Mouse (Mus musculus): ENCODE data around the gene Kif6. TPM values are rescaled to one million over a fixed set of nuclear protein-coding genes. Genes with fewer than 3 reads are reported as not detected.

Kif6 gene
- polyA plus RNA-seq, 1 experiment from 2014 or later: 1.5 TPM

- ATAC-seq: peak; percentile 66
- H3K4me1 ChIP-seq (ENCODE audit: insufficient read depth, low read depth, low read length): no peaks in the 10 kb centered on the region
- H3K36me3 ChIP-seq (ENCODE audit: insufficient read depth, low read length): no peaks in the 10 kb centered on the region
- WGBS: 42% methylated on average over 7 of the region's 7 CpGs
- no peak for DNase-seq (ENCODE audit: low spot score)
- H3K9me3 ChIP-seq (ENCODE audit: low read length): no peaks in the 10 kb centered on the region
- H3K4me3 ChIP-seq (ENCODE audit: low read depth, low read length): no peak overlapping the region
- no peak overlapping the region for H3K4me2 ChIP-seq (replicated peaks; ENCODE audit: low read depth, low read length)
- H3K27ac ChIP-seq (ENCODE audit: low read length): no peak overlapping the region
- H3K27me3 ChIP-seq (replicated peaks; ENCODE audit: insufficient read depth, low read length): no peaks in the 10 kb centered on the region
- H3K9ac ChIP-seq (replicated peaks; ENCODE audit: low read depth): no peak overlapping the region
- no peak for TF ChIP-seq EP300 (IDR thresholded peaks at IDR 0.05)
- peak; percentile 50 for TF ChIP-seq CTCF (IDR thresholded peaks at IDR 0.05)
These were observed 274.7 kb downstream of the Kif6 start for GRCm38 (mm10) chr17:49889629-49890028.

- Histone ChIP-seq H3K4me3 (ENCODE audit: low read depth, low read length) (no peak overlapping the region), H3K9ac (replicated peaks; ENCODE audit: low read depth) (no peak overlapping the region), H3K4me2 (replicated peaks; ENCODE audit: low read depth, low read length) (no peak overlapping the region), H3K9me3 (ENCODE audit: low read length) (no peaks in the 10 kb centered on the region), H3K36me3 (ENCODE audit: insufficient read depth, low read length) (no peaks in the 10 kb centered on the region), H3K27ac (ENCODE audit: low read length) (no peak overlapping the region), H3K27me3 (replicated peaks; ENCODE audit: insufficient read depth, low read length) (no peaks in the 10 kb centered on the region), H3K4me1 (ENCODE audit: insufficient read depth, low read depth, low read length) (no peaks in the 10 kb centered on the region)
- DNase-seq (ENCODE audit: low spot score): no peak
- ATAC-seq: no peak
- TF ChIP-seq CTCF (IDR thresholded peaks at IDR 0.05) (no peak), EP300 (IDR thresholded peaks at IDR 0.05) (no peak)
- WGBS: 87% methylated on average over 16 of the region's 16 CpGs
These were observed 275.9 kb downstream of the Kif6 start for GRCm38 (mm10) chr17:49890861-49891260.

GRCm38 (mm10) chr17:49892390-49892789 lies 277.5 kb downstream of the Kif6 start:
- H3K27ac ChIP-seq (ENCODE audit: low read length): no peak overlapping the region
- no peak for ATAC-seq
- no peaks in the 10 kb centered on the region for H3K36me3 ChIP-seq (ENCODE audit: insufficient read depth, low read length)
- no peak overlapping the region for H3K9ac ChIP-seq (replicated peaks; ENCODE audit: low read depth)
- WGBS: 75% methylated on average over 6 of the region's 6 CpGs
- H3K4me3 ChIP-seq (ENCODE audit: low read depth, low read length): no peak overlapping the region
- no peak for DNase-seq (ENCODE audit: low spot score)
- H3K27me3 ChIP-seq (replicated peaks; ENCODE audit: insufficient read depth, low read length): no peaks in the 10 kb centered on the region
- H3K4me1 ChIP-seq (ENCODE audit: insufficient read depth, low read depth, low read length): no peaks in the 10 kb centered on the region
- no peak for TF ChIP-seq CTCF (IDR thresholded peaks at IDR 0.05)
- no peak for TF ChIP-seq EP300 (IDR thresholded peaks at IDR 0.05)
- no peak overlapping the region for H3K4me2 ChIP-seq (replicated peaks; ENCODE audit: low read depth, low read length)
- H3K9me3 ChIP-seq (ENCODE audit: low read length): no peaks in the 10 kb centered on the region

GRCm38 (mm10) chr17:49894471-49894870 lies 279.5 kb downstream of the Kif6 start:
- Histone ChIP-seq H3K4me3 (ENCODE audit: low read depth, low read length) (no peak overlapping the region), H3K27me3 (replicated peaks; ENCODE audit: insufficient read depth, low read length) (no peaks in the 10 kb centered on the region), H3K4me2 (replicated peaks; ENCODE audit: low read depth, low read length) (no peak overlapping the region), H3K27ac (ENCODE audit: low read length) (no peak overlapping the region), H3K36me3 (ENCODE audit: insufficient read depth, low read length) (no peaks in the 10 kb centered on the region), H3K9ac (replicated peaks; ENCODE audit: low read depth) (no peak overlapping the region), H3K9me3 (ENCODE audit: low read length) (no peaks in the 10 kb centered on the region), H3K4me1 (ENCODE audit: insufficient read depth, low read depth, low read length) (no peaks in the 10 kb centered on the region)
- TF ChIP-seq EP300 (IDR thresholded peaks at IDR 0.05): no peak
- TF ChIP-seq CTCF (IDR thresholded peaks at IDR 0.05): no peak
- ATAC-seq (no peak), DNase-seq (ENCODE audit: low spot score) (no peak)
- WGBS: 59% methylated on average over 6 of the region's 6 CpGs

- no peaks in the 10 kb centered on the region for H3K9me3 ChIP-seq (ENCODE audit: low read length)
- H3K4me1 ChIP-seq (ENCODE audit: insufficient read depth, low read depth, low read length): peaks cover 3% of the 10 kb centered on the region; the same call in 1 of the 2 replicates
- ATAC-seq (peak; percentile 51), DNase-seq (ENCODE audit: low spot score) (peak; percentile 64)
- H3K4me3 ChIP-seq (ENCODE audit: low read depth, low read length): no peak overlapping the region
- H3K9ac ChIP-seq (replicated peaks; ENCODE audit: low read depth): no peak overlapping the region
- 13% methylated on average over 7 of the region's 7 CpGs for WGBS
- TF ChIP-seq CTCF (IDR thresholded peaks at IDR 0.05): peak; percentile 96
- TF ChIP-seq EP300 (IDR thresholded peaks at IDR 0.05): no peak
- H3K36me3 ChIP-seq (ENCODE audit: insufficient read depth, low read length): no peaks in the 10 kb centered on the region
- no peak overlapping the region for H3K27ac ChIP-seq (ENCODE audit: low read length)
- H3K4me2 ChIP-seq (replicated peaks; ENCODE audit: low read depth, low read length): no peak overlapping the region
- H3K27me3 ChIP-seq (replicated peaks; ENCODE audit: insufficient read depth, low read length): no peaks in the 10 kb centered on the region
These were observed 284.0 kb downstream of the Kif6 start for GRCm38 (mm10) chr17:49898849-49899331.

- no peak overlapping the region for H3K4me2 ChIP-seq (replicated peaks; ENCODE audit: low read depth, low read length)
- H3K27me3 ChIP-seq (replicated peaks; ENCODE audit: insufficient read depth, low read length): no peaks in the 10 kb centered on the region
- H3K9me3 ChIP-seq (ENCODE audit: low read length): no peaks in the 10 kb centered on the region
- no peak overlapping the region for H3K9ac ChIP-seq (replicated peaks; ENCODE audit: low read depth)
- 87% methylated on average over 7 of the region's 7 CpGs for WGBS
- no peak overlapping the region for H3K27ac ChIP-seq (ENCODE audit: low read length)
- TF ChIP-seq CTCF (IDR thresholded peaks at IDR 0.05) (no peak), EP300 (IDR thresholded peaks at IDR 0.05) (no peak)
- ATAC-seq (no peak), DNase-seq (ENCODE audit: low spot score) (no peak)
- no peaks in the 10 kb centered on the region for H3K36me3 ChIP-seq (ENCODE audit: insufficient read depth, low read length)
- no peak overlapping the region for H3K4me3 ChIP-seq (ENCODE audit: low read depth, low read length)
- H3K4me1 ChIP-seq (ENCODE audit: insufficient read depth, low read depth, low read length): peaks cover 3% of the 10 kb centered on the region; the same call in 1 of the 2 replicates
These were observed 287.7 kb downstream of the Kif6 start for GRCm38 (mm10) chr17:49902613-49903012.

- H3K4me1 ChIP-seq (ENCODE audit: insufficient read depth, low read depth, low read length): no peaks in the 10 kb centered on the region
- no peak overlapping the region for H3K4me2 ChIP-seq (replicated peaks; ENCODE audit: low read depth, low read length)
- ATAC-seq (peak; percentile 70), DNase-seq (ENCODE audit: low spot score) (no peak)
- H3K4me3 ChIP-seq (ENCODE audit: low read depth, low read length): no peak overlapping the region
- no peaks in the 10 kb centered on the region for H3K9me3 ChIP-seq (ENCODE audit: low read length)
- H3K27ac ChIP-seq (ENCODE audit: low read length): no peak overlapping the region
- no peaks in the 10 kb centered on the region for H3K36me3 ChIP-seq (ENCODE audit: insufficient read depth, low read length)
- H3K27me3 ChIP-seq (replicated peaks; ENCODE audit: insufficient read depth, low read length): no peaks in the 10 kb centered on the region
- TF ChIP-seq EP300 (IDR thresholded peaks at IDR 0.05) (no peak), CTCF (IDR thresholded peaks at IDR 0.05) (no peak)
- H3K9ac ChIP-seq (replicated peaks; ENCODE audit: low read depth): no peak overlapping the region
- WGBS: 50% methylated on average over 4 of the region's 4 CpGs
These were observed 308.5 kb downstream of the Kif6 start for GRCm38 (mm10) chr17:49923429-49923828.

Data from lung, postnatal 0 days (tissue).